Mouse (Mus musculus) MEL (cell line): ENCODE measurements at regions not wholly inside any gene's neighbourhood (a gene's known extent, or its start where the extent isn't known, plus 50 kb on each side); places are given as distances from the start of the nearest gene placed in this dataset.

Source experiments
- CTCF ChIP-seq, 3 experiments: IDR thresholded peaks in 2 of 3; conservative IDR thresholded peaks in 1 of 3; 2 replicates each; pipeline ENCODE4 v1.5.1; 2011 to 2012; ENCODE audit warnings: low read length in 3 of 3, low read depth in 2 of 3, mild to moderate bottlenecking in 2 of 3, improper control_type of control experiment in 1 of 3, inconsistent platforms in 1 of 3, mixed read lengths in 1 of 3, moderate library complexity in 1 of 3; ENCODE audit not compliant: control insufficient read depth in 1 of 3, insufficient read depth in 1 of 3, poor library complexity in 1 of 3, severe bottlenecking in 1 of 3
- HCFC1 ChIP-seq: IDR thresholded peaks from 2 replicates; pipeline ENCODE4 v1.6.1; 2012; ENCODE audit warnings: low read depth, mild to moderate bottlenecking, inconsistent platforms, low read length, improper control_type of control experiment, moderate library complexity
- POLR2A ChIP-seq, 2 experiments: IDR thresholded peaks; 2 replicates each; pipeline ENCODE4 v1.6.1; 2011 to 2012; ENCODE audit warnings: low read length in 2 of 2, mild to moderate bottlenecking in 2 of 2, control low read depth in 1 of 2, improper control_type of control experiment in 1 of 2, low read depth in 1 of 2, moderate library complexity in 1 of 2; ENCODE audit not compliant: control insufficient read depth in 1 of 2, insufficient read depth in 1 of 2, poor library complexity in 1 of 2
- POLR2AphosphoS2 ChIP-seq: IDR thresholded peaks from 2 replicates; pipeline ENCODE4 v1.6.1; 2011; ENCODE audit warnings: low read length, improper control_type of control experiment
- TCF12 ChIP-seq: IDR thresholded peaks from 2 replicates; pipeline ENCODE4 v1.6.1; 2014; ENCODE audit warnings: low read depth, mild to moderate bottlenecking, inconsistent platforms, low read length, improper control_type of control experiment, moderate library complexity

DNA sequence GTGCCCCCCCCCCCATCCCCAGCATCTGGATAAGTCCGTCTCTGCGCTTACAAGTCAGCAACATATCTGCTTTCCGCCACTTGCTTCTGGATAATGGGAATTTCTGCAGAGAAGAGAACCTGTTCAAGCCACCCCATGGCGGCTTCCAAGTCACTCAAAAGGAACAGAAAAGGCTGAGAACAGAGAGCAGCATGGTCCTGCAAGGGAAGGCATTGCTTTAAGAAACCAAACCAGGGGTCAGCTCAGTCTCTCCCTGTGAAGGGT is 137.5 kb upstream of the Mafb start:
- TF ChIP-seq TCF12 (no peak), CTCF (IDR thresholded peaks at IDR 0.05 in 2 of 3, conservative IDR thresholded peaks at IDR 0.05 in 1 of 3; ENCODE audit: control insufficient read depth in 1 of 3, insufficient read depth in 1 of 3, low read depth in 2 of 3, low read length in 3 of 3, poor library complexity in 1 of 3, severe bottlenecking in 1 of 3) (no peak), POLR2A (IDR thresholded peaks at IDR 0.05; ENCODE audit: control insufficient read depth in 1 of 2, insufficient read depth in 1 of 2, low read depth in 1 of 2, low read length in 2 of 2, poor library complexity in 1 of 2) (no peak), POLR2AphosphoS2 (no peak), HCFC1 (no peak)
